ENCODE assay signal across 18 mouse cellular contexts in the genomic region with DNA sequence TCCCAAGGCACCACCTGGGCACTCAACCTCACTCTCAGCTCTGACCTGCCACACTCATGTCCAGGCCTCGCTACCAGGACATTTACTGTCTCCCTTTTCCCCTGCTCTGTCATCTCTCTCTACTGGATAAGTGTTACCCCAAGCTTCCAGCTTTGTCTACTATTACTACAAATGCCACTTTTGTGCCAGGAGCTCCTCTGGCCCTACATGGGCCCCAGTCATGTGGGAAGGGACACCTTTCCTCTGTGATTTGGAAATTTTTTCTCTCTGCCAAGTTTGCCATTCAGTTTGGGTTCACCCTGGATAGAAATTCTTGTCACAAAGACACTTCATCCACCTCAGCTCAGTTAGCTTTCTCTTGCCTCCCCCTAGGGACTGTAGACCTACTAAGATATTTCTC. TPM values are rescaled to one million over a fixed set of nuclear protein-coding genes. Genes with fewer than 3 reads are reported as not detected.
DNase-seq lines count a peak whose midpoint lies in the region; ATAC-seq and TF ChIP-seq lines count a peak whose summit lies in the region.
"Had no signal": no experiment of that assay in that cellular context is flagged by ENCODE, and none has a peak within 500 bp of the region (broad histone marks: within the 10 kb centered on the region; RNA-seq: fewer than 3 reads in every experiment).

No protein-coding gene starts in this region.

- intact Hi-C loops in left cerebral cortex, adult 2 months (cut with DNase I) = no loop called here

- 0 out of 2 replicates have a peak, but pooled peaks cover 7% of the 10 kb centered on the region for H3K36me3 ChIP-seq in embryonic facial prominence, embryonic 15.5 days
- H3K36me3 ChIP-seq in embryonic facial prominence, embryonic 10.5 days (replicated peaks) = peaks cover 15% of the 10 kb centered on the region
- H3K36me3 ChIP-seq in midbrain, postnatal 0 days (ENCODE audit: insufficient read depth, low read length) = no peaks in the 10 kb centered on the region
- H3K36me3 ChIP-seq: intestine, embryonic 15.5 days had no signal

- H3K4me1 ChIP-seq in embryonic facial prominence, embryonic 15.5 days = peaks cover 37% of the 10 kb centered on the region
- peaks cover 33% of the 10 kb centered on the region for H3K4me1 ChIP-seq in embryonic facial prominence, embryonic 10.5 days
- peaks cover 58% of the 10 kb centered on the region for H3K4me1 ChIP-seq in brown adipose tissue, adult 24 weeks (ENCODE audit: control insufficient read depth, insufficient read depth, insufficient read length, low read length)
- peaks cover 3% of the 10 kb centered on the region; the same call in 1 of the 2 replicates for H3K4me1 ChIP-seq in midbrain, postnatal 0 days (ENCODE audit: insufficient read depth, low read length)

- peak overlapping the region; percentile 48 for H3K27ac ChIP-seq in embryonic facial prominence, embryonic 15.5 days (replicated peaks)
- H3K27ac ChIP-seq in embryonic facial prominence, embryonic 10.5 days (replicated peaks) = no peak overlapping the region
- H3K27ac ChIP-seq in left cerebral cortex, adult 2 months = peak overlapping the region; percentile 44; the same call in 1 of the 2 replicates
- H3K27ac ChIP-seq in brown adipose tissue, adult 24 weeks (replicated peaks; ENCODE audit: low read depth, low read length) = peak overlapping the region; percentile 45
- H3K27ac ChIP-seq in midbrain, postnatal 0 days (ENCODE audit: low read depth, low read length) = no peak overlapping the region
- H3K27ac ChIP-seq: heart, embryonic 10.5 days; hindbrain, embryonic 12.5 days; intestine, embryonic 15.5 days had no signal

- TF ChIP-seq CTCF in left cerebral cortex, adult 2 months (IDR thresholded peaks at IDR 0.05) = no peak
- TF ChIP-seq CTCF in midbrain, postnatal 0 days (IDR thresholded peaks at IDR 0.05) = no peak

- H3K4me2 ChIP-seq in embryonic facial prominence, embryonic 15.5 days (replicated peaks) = no peak overlapping the region
- no peak overlapping the region for H3K4me2 ChIP-seq in midbrain, postnatal 0 days (ENCODE audit: low read depth, low read length, poor library complexity, severe bottlenecking)
- H3K4me2 ChIP-seq: forebrain, embryonic 12.5 days; hindbrain, embryonic 12.5 days; intestine, embryonic 15.5 days had no signal

- 91% methylated on average over 1 of the region's 1 CpGs for WGBS in embryonic facial prominence, embryonic 15.5 days
- 85% methylated on average over 1 of the region's 1 CpGs for WGBS in embryonic facial prominence, embryonic 10.5 days
- 93% methylated on average over 1 of the region's 1 CpGs for whole genome bisulfite sequencing in midbrain, postnatal 0 days

- no peak overlapping the region for H3K9ac ChIP-seq in embryonic facial prominence, embryonic 15.5 days
- H3K9ac ChIP-seq in midbrain, postnatal 0 days (replicated peaks; ENCODE audit: low read length, poor library complexity, severe bottlenecking) = no peak overlapping the region
- H3K9ac ChIP-seq: forebrain, embryonic 12.5 days; hindbrain, embryonic 12.5 days; intestine, embryonic 15.5 days had no signal

- H3K27me3 ChIP-seq in embryonic facial prominence, embryonic 15.5 days = no peaks in the 10 kb centered on the region
- no peaks in the 10 kb centered on the region for H3K27me3 ChIP-seq in embryonic facial prominence, embryonic 10.5 days (replicated peaks; ENCODE audit: low read depth, poor library complexity, severe bottlenecking)
- no peaks in the 10 kb centered on the region for H3K27me3 ChIP-seq in midbrain, postnatal 0 days (ENCODE audit: insufficient read depth, low read length)
- H3K27me3 ChIP-seq: forebrain, embryonic 12.5 days; hindbrain, embryonic 12.5 days; intestine, embryonic 15.5 days had no signal

- no peak for DNase-seq in embryonic facial prominence, embryonic 10.5 days (ENCODE audit: low spot score)
- DNase-seq in heart, adult 11 months = peak; percentile 87
- DNase-seq in heart, adult 9 months (ENCODE audit: low spot score in 2 of 2) = no peak
- DNase-seq in left cerebral cortex, adult 2 months (ENCODE audit: extremely low spot score in 1 of 2, low spot score in 2 of 2) = no peak
- no peak for DNase-seq in left cerebral cortex, adult 18-20 months (ENCODE audit: low spot score in 2 of 2)
- DNase-seq in midbrain, postnatal 0 days (ENCODE audit: low spot score) = no peak
- DNase-seq: adrenal gland, postnatal 10 days; cerebellum, adult 11-12 months; cerebellum, adult 9-11 months; gastrocnemius, postnatal 25 days; heart, postnatal 10 days; heart, postnatal 4 days had no signal

- no peaks in the 10 kb centered on the region for H3K9me3 ChIP-seq in embryonic facial prominence, embryonic 15.5 days (replicated peaks)
- no peaks in the 10 kb centered on the region for H3K9me3 ChIP-seq in embryonic facial prominence, embryonic 10.5 days
- no peaks in the 10 kb centered on the region for H3K9me3 ChIP-seq in midbrain, postnatal 0 days (ENCODE audit: low read length)
- H3K9me3 ChIP-seq: forebrain, embryonic 12.5 days; heart, embryonic 10.5 days; hindbrain, embryonic 12.5 days; intestine, embryonic 15.5 days had no signal

- H3K4me3 ChIP-seq in embryonic facial prominence, embryonic 15.5 days (replicated peaks) = no peak overlapping the region
- H3K4me3 ChIP-seq in embryonic facial prominence, embryonic 10.5 days = no peak overlapping the region
- no peak overlapping the region for H3K4me3 ChIP-seq in left cerebral cortex, adult 2 months
- H3K4me3 ChIP-seq in brown adipose tissue, adult 24 weeks (ENCODE audit: insufficient read depth, low read depth, low read length) = no peak overlapping the region
- no peak overlapping the region for H3K4me3 ChIP-seq in midbrain, postnatal 0 days (ENCODE audit: low read depth, low read length)
- H3K4me3 ChIP-seq: forebrain, embryonic 12.5 days; heart, embryonic 10.5 days; hindbrain, embryonic 12.5 days; intestine, embryonic 15.5 days had no signal

- ATAC-seq in embryonic facial prominence, embryonic 15.5 days (ENCODE audit: insufficient number of reproducible peaks, low FRiP score, low TSS enrichment, low read depth) = no peak
- no peak for ATAC-seq in midbrain, postnatal 0 days (ENCODE audit: low FRiP score)
- ATAC-seq: intestine, embryonic 15.5 days had no signal

RNA-seq across cellular contexts. Expression of a gene that starts 14.6 kb away (rescaled TPM):
- polyA plus RNA-seq in embryonic facial prominence, embryonic 15.5 days (2015; fragmentation: Nextera tagmentation; extraction: Ambion mirVana) = 4.2 and 4.8 TPM in 2 replicates
- 4.6 and 4.8 TPM in 2 replicates for polyA plus RNA-seq in embryonic facial prominence, embryonic 10.5 days (2016; fragmentation: Nextera tagmentation; extraction: Ambion mirVana)
- total RNA-seq in left cerebral cortex, adult 2 months (2021) = 1 to 10 TPM; 3.0 to 3.8 TPM
- total RNA-seq in left cerebral cortex, adult 18-20 months (2021) = 1 to 10 TPM; 1.8 to 2.3 TPM
- 1.7 and 2.3 TPM in 2 replicates for polyA plus RNA-seq in brown adipose tissue, adult 24 weeks (2012; ENCODE audit: insufficient read depth, insufficient read length, missing spikeins)
- 1.5 and 1.9 TPM in 2 replicates for total RNA-seq in midbrain, postnatal 0 days (2014; rRNA removed)
- 6.1 TPM in 2 replicates for polyA plus RNA-seq in midbrain, postnatal 0 days (2015; fragmentation: Nextera tagmentation; extraction: Ambion mirVana)

RNA-seq across cellular contexts. Expression of a gene that starts 14.9 kb away (rescaled TPM):
- 45.7 and 47.9 TPM in 2 replicates for polyA plus RNA-seq in embryonic facial prominence, embryonic 15.5 days (2015; fragmentation: Nextera tagmentation; extraction: Ambion mirVana)
- polyA plus RNA-seq in embryonic facial prominence, embryonic 10.5 days (2016; fragmentation: Nextera tagmentation; extraction: Ambion mirVana) = 49.3 and 50.5 TPM in 2 replicates
- 10 to 100 TPM; 30.9 to 32.9 TPM for total RNA-seq in left cerebral cortex, adult 2 months (2021)
- total RNA-seq in left cerebral cortex, adult 18-20 months (2021) = 10 to 100 TPM; 31.0 to 33.8 TPM
- polyA plus RNA-seq in brown adipose tissue, adult 24 weeks (2012; ENCODE audit: insufficient read depth, insufficient read length, missing spikeins) = 12.1 and 14.6 TPM in 2 replicates
- 72.7 and 82.6 TPM in 2 replicates for total RNA-seq in midbrain, postnatal 0 days (2014; rRNA removed)
- polyA plus RNA-seq in midbrain, postnatal 0 days (2015; fragmentation: Nextera tagmentation; extraction: Ambion mirVana) = 58.4 and 63.3 TPM in 2 replicates

Comparison
In these comparisons a context has a peak if more than half of its experiments do, and no peak if none do; other contexts are left out.
1. H3K27ac ChIP-seq: peak in embryonic facial prominence, embryonic 15.5 days (single experiment), left cerebral cortex, adult 2 months (single experiment) and brown adipose tissue, adult 24 weeks (single experiment); none in embryonic facial prominence, embryonic 10.5 days (single experiment) and midbrain, postnatal 0 days (single experiment).